Mouse (Mus musculus) stomach, embryonic 16.5 days (tissue): ENCODE measurements at regions not wholly inside any gene's neighbourhood (a gene's known extent, or its start where the extent isn't known, plus 50 kb on each side); places are given as distances from the start of the nearest gene placed in this dataset.

Source experiments
- ATAC-seq: fragments of 200-750 bp; cut with Nextera tagmentation; 2 replicates; pipeline ENCODE4 v1.8.0; 2017; ENCODE audit warnings: moderate number of reproducible peaks, moderate TSS enrichment; ENCODE audit not compliant: insufficient read depth, low FRiP score
- H3K27ac ChIP-seq: fragments of 300-500 bp; sonication (generic); 2 replicates; pipeline ENCODE4 v1.5.1; 2014; ENCODE audit warnings: low read length
- H3K27me3 ChIP-seq: fragments of 300-500 bp; sonication (generic); 2 replicates; pipeline ENCODE4 v1.6.1; 2014; ENCODE audit warnings: low read length, control low read depth, mixed read lengths; ENCODE audit not compliant: control insufficient read depth, insufficient read depth
- H3K36me3 ChIP-seq: fragments of 300-500 bp; sonication (generic); 2 replicates; pipeline ENCODE4 v1.6.1; 2014; ENCODE audit warnings: low read length; ENCODE audit not compliant: control insufficient read depth, insufficient read depth
- H3K4me1 ChIP-seq: fragments of 300-500 bp; sonication (generic); 2 replicates; pipeline ENCODE4 v1.6.1; 2014; ENCODE audit warnings: low read length, control low read depth, mixed read lengths; ENCODE audit not compliant: control insufficient read depth, insufficient read depth
- H3K4me2 ChIP-seq: fragments of 300-500 bp; sonication (generic); 2 replicates; pipeline ENCODE4 v1.6.1; 2014; ENCODE audit warnings: low read depth, low read length, mixed read lengths
- H3K4me3 ChIP-seq: fragments of 300-500 bp; sonication (generic); replicated peaks from 2 replicates; pipeline ENCODE4 v1.5.1; 2014; ENCODE audit warnings: mild to moderate bottlenecking, low read length
- H3K9ac ChIP-seq: fragments of 300-500 bp; sonication (generic); 2 replicates; pipeline ENCODE4 v1.6.1; 2014; ENCODE audit warnings: low read length
- H3K9me3 ChIP-seq: fragments of 300-500 bp; sonication (generic); replicated peaks from 2 replicates; pipeline ENCODE4 v1.6.1; 2016; ENCODE audit warnings: low read length, control low read depth; ENCODE audit not compliant: control insufficient read depth
- WGBS: fragments of 180-500 bp; shearing (Covaris S2); extraction: QIAGEN DNeasy Blood & Tissue Kit; methylation state at CpG from one replicate; pipeline ENCODE4 v1.1.7; 2014; 5-methylcytosine and 5-hydroxymethylcytosine counted together

DNA sequence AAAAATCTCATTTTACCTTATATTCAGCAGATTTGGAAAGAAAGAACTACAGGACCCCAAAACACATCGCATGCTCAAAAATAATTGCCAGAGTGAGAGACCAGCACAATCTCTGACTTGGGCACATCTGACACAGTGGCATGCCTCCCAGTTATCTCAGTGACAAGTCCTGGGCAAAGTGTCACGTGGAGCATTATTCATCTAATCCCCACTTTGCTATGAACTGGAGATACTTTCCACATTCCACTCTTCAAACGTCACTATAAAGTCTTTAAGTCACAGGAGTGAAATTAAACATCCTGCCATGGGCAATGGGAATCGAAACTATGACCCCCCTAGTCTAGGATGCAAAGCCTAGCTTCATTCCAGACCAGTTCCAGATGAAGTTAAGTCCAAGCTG lies 93.5 kb upstream of the Ssbp2 start:
- Histone ChIP-seq H3K4me2 (no peak overlapping the region), H3K27me3 (no peaks in the 10 kb centered on the region), H3K9ac (no peak overlapping the region), H3K4me3 (no peak overlapping the region), H3K36me3 (no peaks in the 10 kb centered on the region), H3K4me1 (peaks cover 25% of the 10 kb centered on the region), H3K9me3 (no peaks in the 10 kb centered on the region), H3K27ac (0 out of 2 replicates have a peak overlapping the region, but pooled peaks have one; percentile 5)
- 58% methylated on average over 4 of the region's 4 CpGs for WGBS
- no peak for ATAC-seq

DNA sequence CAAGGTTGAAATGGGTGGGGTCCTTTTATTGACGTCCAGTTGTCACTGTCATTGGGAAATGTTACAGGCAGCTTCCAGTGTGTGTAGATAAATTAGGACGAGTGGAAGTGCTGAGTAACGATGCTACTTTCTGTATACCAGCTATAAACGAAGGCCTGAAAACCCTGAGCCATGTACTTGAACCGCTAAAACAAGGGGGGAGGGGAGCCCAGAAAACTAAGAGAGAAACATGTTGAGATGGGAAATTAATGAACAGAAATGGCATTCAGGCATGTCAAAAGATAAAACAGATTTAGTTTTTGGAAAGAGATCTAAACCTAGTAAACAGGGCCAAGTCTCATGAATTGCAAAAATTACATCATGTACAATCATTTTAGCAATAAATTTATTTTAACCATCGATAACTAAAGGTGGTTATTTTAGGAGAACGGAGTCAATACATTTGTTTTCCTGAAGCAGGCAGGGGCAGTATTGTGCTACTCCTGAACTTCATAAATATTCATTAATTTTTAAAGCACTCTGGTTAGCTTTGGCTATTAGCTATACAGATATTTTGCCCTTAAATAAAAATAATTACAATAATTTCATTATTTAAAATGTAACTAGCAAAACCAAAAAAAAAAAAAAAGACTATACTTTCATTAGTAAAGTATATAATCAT lies 92.1 kb upstream of the Ssbp2 start:
- ATAC-seq = no peak
- H3K36me3 ChIP-seq = no peaks in the 10 kb centered on the region
- H3K9ac ChIP-seq = no peak overlapping the region
- H3K4me3 ChIP-seq = no peak overlapping the region
- no peak overlapping the region for H3K4me2 ChIP-seq
- WGBS = 59% methylated on average over 7 of the region's 7 CpGs
- no peak overlapping the region for H3K27ac ChIP-seq
- peaks cover 39% of the 10 kb centered on the region for H3K4me1 ChIP-seq
- H3K27me3 ChIP-seq = no peaks in the 10 kb centered on the region
- no peaks in the 10 kb centered on the region for H3K9me3 ChIP-seq

DNA sequence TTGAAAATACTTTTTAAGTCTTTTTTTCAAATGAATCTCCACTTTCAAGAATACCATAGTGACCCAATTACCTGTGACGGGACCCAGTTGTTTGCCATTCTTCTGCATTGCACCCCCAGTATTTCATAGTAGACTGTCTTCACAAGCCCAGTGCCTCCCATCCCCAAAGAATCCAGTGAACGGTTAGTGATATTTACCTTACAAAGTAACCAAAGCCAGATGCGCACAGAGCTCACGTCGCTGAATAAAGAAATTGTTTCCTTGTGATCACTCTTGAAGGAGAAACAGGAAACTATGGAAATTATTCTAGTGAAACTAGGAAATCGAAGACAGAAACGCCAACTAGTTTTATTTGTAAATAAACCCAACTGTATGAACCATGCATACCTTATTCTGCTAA lies 91.4 kb upstream of the Ssbp2 start:
- H3K4me1 ChIP-seq = peaks cover 40% of the 10 kb centered on the region
- no peaks in the 10 kb centered on the region for H3K9me3 ChIP-seq
- H3K4me2 ChIP-seq = no peak overlapping the region
- H3K36me3 ChIP-seq = no peaks in the 10 kb centered on the region
- H3K27ac ChIP-seq = no peak overlapping the region
- no peak overlapping the region for H3K9ac ChIP-seq
- H3K4me3 ChIP-seq = no peak overlapping the region
- WGBS = 64% methylated on average over 7 of the region's 7 CpGs
- H3K27me3 ChIP-seq = no peaks in the 10 kb centered on the region
- no peak for ATAC-seq

DNA sequence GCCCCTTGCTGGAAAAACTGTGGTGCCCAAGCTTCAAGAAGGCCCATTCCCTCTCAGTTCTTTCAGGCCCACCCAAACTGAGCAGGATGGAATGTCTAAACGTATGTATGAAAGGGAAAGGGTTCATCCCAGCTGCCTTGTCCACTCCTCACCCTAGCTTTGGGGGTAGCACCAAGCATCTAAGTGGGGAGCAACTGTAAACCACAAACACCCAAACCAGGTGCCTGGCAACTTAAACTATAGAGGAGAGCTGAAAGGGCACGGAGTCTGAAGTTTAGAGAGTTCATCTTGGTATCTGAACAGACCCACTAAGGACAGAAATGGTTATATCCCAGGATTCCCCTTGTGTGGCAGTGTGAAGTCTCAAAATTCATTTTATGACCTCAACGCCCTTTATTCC lies 90.1 kb upstream of the Ssbp2 start:
- WGBS = 28% methylated on average over 3 of the region's 3 CpGs
- Histone ChIP-seq H3K27me3 (no peaks in the 10 kb centered on the region), H3K27ac (peak overlapping the region; percentile 99), H3K4me1 (peaks cover 45% of the 10 kb centered on the region), H3K4me3 (peak overlapping the region; percentile 49), H3K4me2 (peak overlapping the region; percentile 77), H3K9me3 (no peaks in the 10 kb centered on the region), H3K36me3 (no peaks in the 10 kb centered on the region), H3K9ac (peak overlapping the region; percentile 80)
- ATAC-seq = no peak

DNA sequence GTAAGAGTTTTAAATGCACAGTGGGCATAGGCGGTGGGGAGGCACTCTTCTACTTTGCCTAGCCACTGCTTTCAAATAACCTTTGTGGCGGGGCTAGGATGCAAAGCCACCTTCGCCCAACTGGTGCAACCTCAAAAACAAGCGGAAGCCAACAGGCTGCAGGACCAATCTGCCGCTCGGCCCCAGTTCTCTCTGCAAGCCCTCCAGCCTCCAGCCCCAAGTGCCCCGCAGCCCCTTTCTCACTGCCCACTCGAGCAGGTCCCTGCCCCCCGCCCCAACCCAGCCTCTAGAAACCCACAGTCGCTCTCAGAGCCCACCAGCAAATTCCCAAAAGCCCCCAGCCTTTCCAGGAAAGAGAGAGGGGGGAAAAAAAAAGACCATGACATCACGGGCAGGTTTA lies 89.6 kb upstream of the Ssbp2 start:
- peak overlapping the region; percentile 77 for H3K4me2 ChIP-seq
- H3K9me3 ChIP-seq = no peaks in the 10 kb centered on the region
- peak; percentile 30; the same call in 1 of the 2 replicates for ATAC-seq
- peak overlapping the region; percentile 99 for H3K27ac ChIP-seq
- no peaks in the 10 kb centered on the region for H3K27me3 ChIP-seq
- peak overlapping the region; percentile 49 for H3K4me3 ChIP-seq
- H3K9ac ChIP-seq = peak overlapping the region; percentile 80
- peaks cover 40% of the 10 kb centered on the region for H3K4me1 ChIP-seq
- H3K36me3 ChIP-seq = no peaks in the 10 kb centered on the region
- WGBS = 4% methylated on average over 11 of the region's 11 CpGs

DNA sequence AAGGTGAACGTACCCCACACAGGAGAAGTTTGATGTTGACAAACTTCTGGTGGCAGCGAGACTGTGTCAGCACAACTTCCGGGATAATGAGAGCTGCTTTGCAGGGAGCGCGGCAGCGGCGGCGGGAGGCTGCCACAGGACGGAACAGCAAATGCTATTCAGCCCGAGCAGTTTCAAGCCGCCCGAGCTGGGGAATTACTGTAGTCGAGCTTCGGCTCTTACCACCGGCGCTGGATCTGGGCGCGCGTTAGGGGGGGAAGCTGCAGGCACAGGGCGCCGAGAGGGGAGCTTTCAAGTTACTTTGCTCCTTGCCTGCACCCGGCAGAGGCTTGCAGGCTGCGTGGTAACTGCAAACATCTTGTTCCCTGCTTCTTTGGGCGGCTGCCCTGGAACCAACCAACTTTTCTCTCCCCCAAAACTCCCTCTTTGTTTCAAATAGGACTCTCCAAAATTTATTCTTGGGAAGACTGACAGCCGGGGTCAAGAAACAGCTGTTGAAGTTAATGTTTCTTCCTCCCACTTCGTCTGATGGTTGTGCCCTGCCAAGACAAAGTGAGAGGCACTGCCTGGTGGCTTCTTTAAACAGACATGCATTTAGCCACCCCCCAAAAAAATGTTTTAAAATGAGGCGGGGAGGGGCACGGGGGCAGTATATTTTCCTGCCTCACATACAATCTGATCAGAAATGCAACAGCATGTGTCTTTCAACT lies 89.0 kb upstream of the Ssbp2 start:
- under 1% methylated on average over 28 of the region's 28 CpGs for WGBS
- Histone ChIP-seq H3K27ac (peak overlapping the region; percentile 99), H3K4me2 (peak overlapping the region; percentile 77), H3K9ac (peak overlapping the region; percentile 80), H3K4me1 (peaks cover 40% of the 10 kb centered on the region), H3K36me3 (no peaks in the 10 kb centered on the region), H3K9me3 (no peaks in the 10 kb centered on the region), H3K4me3 (peak overlapping the region; percentile 49), H3K27me3 (no peaks in the 10 kb centered on the region)
- peak; percentile 94 for ATAC-seq

DNA sequence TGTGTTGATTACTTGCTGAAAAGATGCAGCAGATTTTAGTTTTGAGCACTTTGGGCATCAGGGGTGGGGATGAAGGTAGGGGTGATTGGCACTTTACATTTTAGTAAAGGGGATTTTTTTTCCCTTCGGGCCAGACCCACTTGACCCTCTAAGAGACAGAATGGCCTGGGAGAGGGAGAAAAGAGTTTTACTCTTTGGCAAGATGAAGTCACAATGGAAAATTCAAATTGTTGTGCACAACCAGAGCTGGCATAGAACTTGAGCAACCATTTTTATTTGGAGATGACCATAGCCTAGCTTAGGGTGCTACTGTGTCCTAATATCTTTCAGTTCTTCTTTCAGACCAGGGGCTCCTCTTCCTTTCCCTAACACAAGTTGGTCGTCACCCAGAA lies 88.5 kb upstream of the Ssbp2 start:
- no peaks in the 10 kb centered on the region for H3K9me3 ChIP-seq
- H3K4me3 ChIP-seq = peak overlapping the region; percentile 49
- no peaks in the 10 kb centered on the region for H3K27me3 ChIP-seq
- H3K9ac ChIP-seq = peak overlapping the region; percentile 80; the same call in 1 of the 2 replicates
- 36% methylated on average over 2 of the region's 2 CpGs for WGBS
- no peaks in the 10 kb centered on the region for H3K36me3 ChIP-seq
- ATAC-seq = no peak
- peak overlapping the region; percentile 99 for H3K27ac ChIP-seq
- peak overlapping the region; percentile 77 for H3K4me2 ChIP-seq
- H3K4me1 ChIP-seq = peaks cover 38% of the 10 kb centered on the region

DNA sequence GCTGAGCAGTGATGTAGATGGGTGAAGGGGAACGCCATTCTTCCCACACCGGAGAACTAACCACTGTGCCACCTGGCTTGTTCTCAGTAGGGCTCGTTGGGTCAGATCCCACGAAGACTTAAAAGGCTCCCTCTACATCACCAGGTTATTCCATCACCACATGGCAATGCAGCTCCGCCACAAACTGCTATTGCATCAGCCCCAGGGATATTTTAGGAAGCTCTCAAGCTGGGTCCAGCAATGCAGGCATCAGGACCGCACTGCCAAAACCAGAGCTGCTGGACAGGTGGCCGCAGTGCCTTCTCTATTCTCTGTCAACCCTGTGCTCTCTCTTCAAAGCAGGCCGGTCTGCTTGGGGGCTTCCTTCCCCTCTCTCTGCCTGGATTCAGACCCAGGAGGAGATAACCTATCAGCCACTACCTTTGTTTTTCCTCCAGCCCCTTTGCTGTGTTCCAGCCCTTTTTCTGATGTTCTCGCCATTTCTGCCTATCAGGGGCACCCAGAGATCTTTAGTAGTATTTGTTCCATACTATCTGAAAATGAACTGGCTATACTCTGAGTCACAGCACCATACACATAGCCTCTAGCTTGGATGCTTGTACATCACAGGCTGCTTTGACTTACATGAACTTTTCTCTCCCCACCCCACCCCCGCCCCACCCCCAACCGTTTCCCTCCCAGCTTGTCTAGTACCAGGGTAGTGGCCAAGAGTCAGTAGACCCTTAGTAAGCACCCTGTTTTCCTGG lies 87.8 kb upstream of the Ssbp2 start:
- WGBS = 65% methylated on average over 11 of the region's 11 CpGs
- H3K36me3 ChIP-seq = no peaks in the 10 kb centered on the region
- 0 out of 2 replicates have a peak overlapping the region, but pooled peaks have one; percentile 80 for H3K9ac ChIP-seq
- no peak overlapping the region for H3K4me3 ChIP-seq
- H3K4me2 ChIP-seq = no peak overlapping the region
- H3K27ac ChIP-seq = peak overlapping the region; percentile 99
- H3K9me3 ChIP-seq = no peaks in the 10 kb centered on the region
- ATAC-seq = no peak
- H3K27me3 ChIP-seq = no peaks in the 10 kb centered on the region
- peaks cover 37% of the 10 kb centered on the region for H3K4me1 ChIP-seq

DNA sequence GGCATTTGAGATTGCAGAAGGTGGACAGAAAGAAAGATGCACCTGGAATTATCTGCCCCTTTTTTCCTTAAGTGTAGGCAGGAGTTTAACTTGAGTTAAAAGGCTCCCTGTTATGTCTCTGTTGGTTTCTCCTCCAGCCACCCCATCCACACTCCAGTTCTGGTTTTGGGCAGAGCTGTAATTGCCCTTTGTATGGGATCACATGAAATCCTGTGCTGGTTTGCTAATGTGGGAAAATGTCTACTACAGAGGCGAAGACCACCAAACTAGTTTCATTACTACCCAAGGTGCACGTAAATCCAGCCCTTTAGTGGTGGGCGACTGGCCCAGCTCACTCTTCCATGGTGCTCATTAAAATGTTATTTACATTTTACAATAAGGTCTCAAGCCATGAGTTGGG lies 85.9 kb upstream of the Ssbp2 start:
- H3K4me2 ChIP-seq = no peak overlapping the region
- no peaks in the 10 kb centered on the region for H3K27me3 ChIP-seq
- peaks cover 37% of the 10 kb centered on the region for H3K4me1 ChIP-seq
- no peaks in the 10 kb centered on the region for H3K36me3 ChIP-seq
- no peak overlapping the region for H3K9ac ChIP-seq
- no peak for ATAC-seq
- WGBS = 25% methylated on average over 3 of the region's 3 CpGs
- H3K9me3 ChIP-seq = no peaks in the 10 kb centered on the region
- peak overlapping the region; percentile 35; the same call in 1 of the 2 replicates for H3K27ac ChIP-seq
- H3K4me3 ChIP-seq = no peak overlapping the region
